Mouse (Mus musculus) olfactory bulb, adult 2 months (tissue): ENCODE measurements around the gene Gm3880.
"Not testable (repeated sequence)": the region's sequence is repeated elsewhere in the genome, so short reads cannot be mapped to it uniquely, and the experiment has no call there.

Source experiments
- CTCF ChIP-seq: fragments of 200-500 bp; IDR thresholded peaks from 2 replicates; pipeline ENCODE4 v1.5.1; 2012; ENCODE audit warnings: low read depth, mild to moderate bottlenecking, low read length, moderate library complexity; ENCODE audit not compliant: insufficient read depth
- POLR2A ChIP-seq: fragments of 200-500 bp; IDR thresholded peaks from 2 replicates; pipeline ENCODE4 v1.6.1; 2012; ENCODE audit warnings: mild to moderate bottlenecking, low read depth, low read length, moderate library complexity; ENCODE audit not compliant: insufficient read depth

DNA sequence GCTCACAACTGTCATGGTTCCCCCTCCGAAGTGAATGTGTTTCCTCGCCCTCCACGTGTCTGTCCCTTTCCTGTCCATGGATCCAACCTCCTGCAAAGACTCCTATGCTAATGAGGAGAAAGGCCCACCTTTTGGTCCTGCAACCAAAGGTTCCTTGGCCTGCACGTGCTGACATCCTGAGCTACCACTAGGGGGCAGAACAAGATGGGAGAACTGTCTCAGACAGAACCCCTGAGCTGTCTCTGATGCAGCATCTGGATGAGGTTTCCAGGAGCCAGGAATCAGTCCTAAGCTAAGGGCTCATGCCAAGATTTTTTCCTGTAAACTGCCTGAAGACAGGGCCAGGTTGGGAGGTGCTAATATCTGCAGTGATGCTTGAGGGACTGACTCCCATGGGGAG lies 2.5 kb upstream of the Gm3880 start:
- TF ChIP-seq CTCF, POLR2A: not testable (repeated sequence)
